Mouse (Mus musculus) stomach, postnatal 0 days (tissue): Measurements from ENCODE around the gene Hdac11. TPM values are rescaled to one million over a fixed set of nuclear protein-coding genes. Genes with fewer than 3 reads are reported as not detected.

Source experiments
- ATAC-seq: fragments of 200-750 bp; cut with Nextera tagmentation; 2 replicates; pipeline ENCODE4 v1.8.0; 2017; ENCODE audit not compliant: low FRiP score, low TSS enrichment
- DNase-seq: peaks from one replicate; pipeline ENCODE4 v3.0.0-alpha.2; 2016; ENCODE audit warnings: low spot score
- H3K27ac ChIP-seq: fragments of 300-500 bp; sonication (generic); replicated peaks from 2 replicates; pipeline ENCODE4 v1.5.1; 2014; ENCODE audit warnings: mild to moderate bottlenecking, control low read depth
- H3K27me3 ChIP-seq: fragments of 300-500 bp; sonication (generic); 2 replicates; pipeline ENCODE4 v1.6.1; 2014; ENCODE audit warnings: low read length; ENCODE audit not compliant: control insufficient read depth, insufficient read depth
- H3K36me3 ChIP-seq: fragments of 300-500 bp; sonication (generic); 2 replicates; pipeline ENCODE4 v1.6.1; 2014; ENCODE audit warnings: low read length, mixed read lengths; ENCODE audit not compliant: control insufficient read depth, insufficient read depth
- H3K4me1 ChIP-seq: fragments of 300-500 bp; sonication (generic); replicated peaks from 2 replicates; pipeline ENCODE4 v1.6.1; 2014; ENCODE audit warnings: antibody characterized with exemption; ENCODE audit not compliant: control insufficient read depth, insufficient read depth
- H3K4me2 ChIP-seq: fragments of 300-500 bp; sonication (generic); replicated peaks from 2 replicates; pipeline ENCODE4 v1.6.1; 2014; ENCODE audit warnings: low read depth, mild to moderate bottlenecking, control low read depth, moderate library complexity
- H3K4me3 ChIP-seq: fragments of 300-500 bp; sonication (generic); 2 replicates; pipeline ENCODE4 v1.5.1; 2014; ENCODE audit warnings: low read depth, low read length, control low read depth
- H3K9ac ChIP-seq: fragments of 300-500 bp; sonication (generic); 2 replicates; pipeline ENCODE4 v1.6.1; 2014; ENCODE audit warnings: mild to moderate bottlenecking, low read length, control low read depth, mixed read lengths
- H3K9me3 ChIP-seq: fragments of 300-500 bp; sonication (generic); 2 replicates; pipeline ENCODE4 v1.6.1; 2016; ENCODE audit warnings: low read length; ENCODE audit not compliant: control insufficient read depth
- CTCF ChIP-seq: IDR thresholded peaks from 2 replicates; pipeline ENCODE4 v1.5.1; 2016; ENCODE audit warnings: antibody characterized with exemption, low read depth, mild to moderate bottlenecking, moderate library complexity
- EP300 ChIP-seq: optimal IDR thresholded peaks from 2 replicates; pipeline ENCODE3; 2016; ENCODE audit warnings: antibody characterized with exemption
- WGBS: fragments of 180-500 bp; shearing (Covaris S2); extraction: QIAGEN DNeasy Blood & Tissue Kit; methylation state at CpG from one replicate; pipeline ENCODE4 v1.1.7; 2014; 5-methylcytosine and 5-hydroxymethylcytosine counted together
- polyA plus RNA-seq: library from polyadenylated mRNA; unstranded; fragments of >200 nt; fragmentation: Nextera tagmentation; extraction: Ambion mirVana; gene quantifications from 2 replicates; pipeline ENCODE4 v1.2.1, GENCODE M21; 2015

Gene Hdac11
- polyA plus RNA-seq, 1 experiment from 2014 or later = 6.5 TPM

GRCm38 (mm10) chr6:91186161-91186931 lies 29.9 kb downstream of the Hdac11 start:
- Histone ChIP-seq H3K9ac (no peak overlapping the region), H3K9me3 (no peaks in the 10 kb centered on the region), H3K4me2 (no peak overlapping the region), H3K4me3 (no peak overlapping the region), H3K27me3 (no peaks in the 10 kb centered on the region), H3K27ac (no peak overlapping the region), H3K36me3 (no peaks in the 10 kb centered on the region), H3K4me1 (no peaks in the 10 kb centered on the region)
- peak; percentile 60; the same call in 1 of the 2 replicates for ATAC-seq
- DNase-seq = no peak
- TF ChIP-seq EP300 (no peak), CTCF (peak; percentile 72)
- WGBS = 51% methylated on average over 4 of the region's 4 CpGs

- WGBS = 53% methylated on average over 6 of the region's 6 CpGs
- Histone ChIP-seq H3K4me1 (no peaks in the 10 kb centered on the region), H3K27me3 (no peaks in the 10 kb centered on the region), H3K9ac (no peak overlapping the region), H3K4me3 (no peak overlapping the region), H3K36me3 (no peaks in the 10 kb centered on the region), H3K4me2 (no peak overlapping the region), H3K9me3 (no peaks in the 10 kb centered on the region), H3K27ac (no peak overlapping the region)
- ATAC-seq (no peak), DNase-seq (no peak)
- TF ChIP-seq CTCF (no peak), EP300 (no peak)
Measured at GRCm38 (mm10) chr6:91186934-91187333, 30.5 kb downstream of the Hdac11 start.

GRCm38 (mm10) chr6:91187871-91188270 lies 31.4 kb downstream of the Hdac11 start:
- Histone ChIP-seq H3K27ac (no peak overlapping the region), H3K4me1 (no peaks in the 10 kb centered on the region), H3K36me3 (no peaks in the 10 kb centered on the region), H3K4me3 (no peak overlapping the region), H3K9ac (no peak overlapping the region), H3K9me3 (no peaks in the 10 kb centered on the region), H3K4me2 (no peak overlapping the region), H3K27me3 (no peaks in the 10 kb centered on the region)
- DNase-seq (no peak), ATAC-seq (no peak)
- no peak for TF ChIP-seq EP300
- WGBS = 58% methylated on average over 3 of the region's 3 CpGs

- Histone ChIP-seq H3K4me3 (no peak overlapping the region), H3K9me3 (no peaks in the 10 kb centered on the region), H3K27me3 (no peaks in the 10 kb centered on the region), H3K4me2 (no peak overlapping the region), H3K36me3 (no peaks in the 10 kb centered on the region), H3K27ac (no peak overlapping the region), H3K9ac (no peak overlapping the region), H3K4me1 (no peaks in the 10 kb centered on the region)
- DNase-seq (no peak), ATAC-seq (no peak)
- TF ChIP-seq EP300 = no peak
- WGBS = 93% methylated on average over 6 of the region's 6 CpGs
Measured at GRCm38 (mm10) chr6:91189971-91190370, 33.5 kb downstream of the Hdac11 start.

GRCm38 (mm10) chr6:91191465-91191864 lies 35.0 kb downstream of the Hdac11 start:
- WGBS = 70% methylated on average over 2 of the region's 2 CpGs
- Histone ChIP-seq H3K4me1 (no peaks in the 10 kb centered on the region), H3K9me3 (no peaks in the 10 kb centered on the region), H3K4me3 (no peak overlapping the region), H3K27ac (no peak overlapping the region), H3K9ac (no peak overlapping the region), H3K36me3 (no peaks in the 10 kb centered on the region), H3K4me2 (no peak overlapping the region), H3K27me3 (no peaks in the 10 kb centered on the region)
- TF ChIP-seq EP300 (no peak), CTCF (no peak)
- DNase-seq = no peak
- ATAC-seq = no peak

- TF ChIP-seq CTCF (no peak), EP300 (no peak)
- WGBS = 77% methylated on average over 3 of the region's 3 CpGs
- Histone ChIP-seq H3K4me3 (no peak overlapping the region), H3K36me3 (no peaks in the 10 kb centered on the region), H3K4me2 (no peak overlapping the region), H3K27me3 (no peaks in the 10 kb centered on the region), H3K4me1 (no peaks in the 10 kb centered on the region), H3K9me3 (no peaks in the 10 kb centered on the region), H3K27ac (no peak overlapping the region), H3K9ac (no peak overlapping the region)
- no peak for ATAC-seq
- DNase-seq = no peak
Measured at GRCm38 (mm10) chr6:91192421-91192820, 36.0 kb downstream of the Hdac11 start.
